Mouse (Mus musculus) neural tube, embryonic 15.5 days (tissue): Measurements from ENCODE around the gene Osbpl10. TPM values are rescaled to one million over a fixed set of nuclear protein-coding genes. Genes with fewer than 3 reads are reported as not detected.
A peak's percentile ranks its signal among the peaks of the same experiment; 100 is the strongest.
"Not testable (repeated sequence)": the region's sequence is repeated elsewhere in the genome, so short reads cannot be mapped to it uniquely, and the experiment has no call there.

Experiments used
- ATAC-seq: fragments of 200-750 bp; cut with Nextera tagmentation; 2 replicates; pipeline ENCODE4 v1.8.0; 2017; ENCODE audit warnings: mild to moderate bottlenecking, moderate TSS enrichment, moderate library complexity; ENCODE audit not compliant: low FRiP score
- H3K27ac ChIP-seq: fragments of 300-500 bp; sonication (generic); replicated peaks from 2 replicates; pipeline ENCODE4 v1.5.1; 2015; ENCODE audit warnings: mild to moderate bottlenecking, inconsistent platforms
- H3K27me3 ChIP-seq: fragments of 300-500 bp; sonication (generic); replicated peaks from 2 replicates; pipeline ENCODE4 v1.6.1; 2015; ENCODE audit warnings: inconsistent platforms
- H3K36me3 ChIP-seq: fragments of 300-500 bp; sonication (generic); 2 replicates; pipeline ENCODE4 v1.6.1; 2015; ENCODE audit warnings: inconsistent platforms
- H3K4me1 ChIP-seq: fragments of 300-500 bp; sonication (generic); 2 replicates; pipeline ENCODE4 v1.6.1; 2015; ENCODE audit warnings: inconsistent platforms
- H3K4me2 ChIP-seq: fragments of 300-500 bp; sonication (generic); 2 replicates; pipeline ENCODE4 v1.6.1; 2015; ENCODE audit warnings: inconsistent platforms, mild to moderate bottlenecking, moderate library complexity
- H3K4me3 ChIP-seq: fragments of 300-500 bp; sonication (generic); replicated peaks from 2 replicates; pipeline ENCODE4 v1.5.1; 2015; ENCODE audit warnings: mild to moderate bottlenecking, inconsistent platforms
- H3K9ac ChIP-seq: fragments of 300-500 bp; sonication (generic); replicated peaks from 2 replicates; pipeline ENCODE4 v1.6.1; 2015; ENCODE audit warnings: mild to moderate bottlenecking, inconsistent platforms
- H3K9me3 ChIP-seq: fragments of 300-500 bp; sonication (generic); replicated peaks from 2 replicates; pipeline ENCODE4 v1.6.1; 2016; ENCODE audit warnings: inconsistent platforms
- WGBS: fragments of 180-500 bp; shearing (Covaris S2); methylation state at CpG from one replicate; pipeline ENCODE4 v1.1.7; 2015; ENCODE audit warnings: mixed read lengths; 5-methylcytosine and 5-hydroxymethylcytosine counted together
- polyA plus RNA-seq: library from polyadenylated mRNA; unstranded; fragments of >200 nt; fragmentation: Nextera tagmentation; extraction: Ambion mirVana; gene quantifications from 2 replicates; pipeline ENCODE4 v1.2.1, GENCODE M21; 2015

The Osbpl10 gene
- polyA plus RNA-seq, 1 experiment from 2014 or later: 3.1 TPM

- Histone ChIP-seq H3K27ac (no peak overlapping the region), H3K27me3 (no peaks in the 10 kb centered on the region), H3K4me2 (no peak overlapping the region), H3K4me1 (no peaks in the 10 kb centered on the region), H3K9ac (no peak overlapping the region), H3K4me3 (no peak overlapping the region), H3K9me3 (no peaks in the 10 kb centered on the region), H3K36me3 (no peaks in the 10 kb centered on the region)
- no peak for ATAC-seq
- WGBS: 46% methylated on average over 1 of the region's 1 CpGs
Measured at GRCm38 (mm10) chr9:114952866-114953265, 25.5 kb upstream of the Osbpl10 start.

DNA sequence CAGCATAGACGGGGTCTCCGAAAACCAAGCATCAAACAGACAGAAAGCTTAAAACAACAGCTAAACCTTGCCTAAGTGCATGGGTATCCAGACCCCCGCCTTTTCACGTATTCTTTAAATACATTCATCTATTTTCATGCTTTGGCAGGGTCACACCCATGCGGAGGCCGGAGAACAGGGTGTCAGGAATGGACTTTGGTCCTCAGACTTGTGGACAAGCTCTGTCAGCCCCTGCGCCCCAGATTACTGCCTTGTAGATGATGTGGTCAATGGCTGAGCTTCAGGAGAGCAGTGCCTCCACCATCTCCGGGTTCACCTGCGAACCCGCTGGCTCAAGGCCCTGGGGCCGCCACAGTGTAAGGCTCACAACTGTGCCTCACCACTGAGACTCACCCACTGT is 23.0 kb upstream of the Osbpl10 start:
- WGBS: 91% methylated on average over 11 of the region's 11 CpGs
- no peaks in the 10 kb centered on the region for H3K36me3 ChIP-seq
- no peak for ATAC-seq

DNA sequence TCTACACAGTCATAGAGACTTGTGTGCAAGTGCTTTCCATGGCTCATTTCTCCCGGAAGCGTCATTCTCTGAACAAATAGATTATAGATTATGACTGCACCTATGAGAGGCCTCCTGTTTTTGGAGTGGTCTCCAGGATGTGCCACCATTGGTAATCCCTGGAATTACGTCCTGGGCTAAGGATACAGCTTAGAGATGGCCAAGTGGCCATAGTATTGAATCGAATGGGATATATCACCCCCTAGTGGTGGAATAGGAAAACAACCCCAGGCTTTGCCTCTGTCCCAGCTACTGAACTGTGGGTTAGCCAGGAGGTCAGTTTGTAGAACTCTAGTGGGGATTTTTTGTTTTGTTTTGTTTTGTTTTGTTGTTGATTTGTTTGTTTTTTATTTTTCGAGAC is 21.4 kb upstream of the Osbpl10 start:
- H3K9ac ChIP-seq: no peak overlapping the region
- H3K27me3 ChIP-seq: no peaks in the 10 kb centered on the region
- no peak overlapping the region for H3K4me2 ChIP-seq
- H3K36me3 ChIP-seq: no peaks in the 10 kb centered on the region
- 43% methylated on average over 5 of the region's 5 CpGs for WGBS
- no peak overlapping the region for H3K27ac ChIP-seq
- ATAC-seq: no peak
- H3K4me3 ChIP-seq: no peak overlapping the region
- no peaks in the 10 kb centered on the region for H3K9me3 ChIP-seq
- H3K4me1 ChIP-seq: no peaks in the 10 kb centered on the region

More for the DNA sequence above, 23.0 kb upstream of the Osbpl10 start:
- no peak overlapping the region for H3K27ac ChIP-seq
- H3K4me3 ChIP-seq: no peak overlapping the region
- no peaks in the 10 kb centered on the region for H3K4me1 ChIP-seq
- H3K9me3 ChIP-seq: no peaks in the 10 kb centered on the region
- H3K27me3 ChIP-seq: no peaks in the 10 kb centered on the region
- H3K4me2 ChIP-seq: no peak overlapping the region
- H3K9ac ChIP-seq: no peak overlapping the region

DNA sequence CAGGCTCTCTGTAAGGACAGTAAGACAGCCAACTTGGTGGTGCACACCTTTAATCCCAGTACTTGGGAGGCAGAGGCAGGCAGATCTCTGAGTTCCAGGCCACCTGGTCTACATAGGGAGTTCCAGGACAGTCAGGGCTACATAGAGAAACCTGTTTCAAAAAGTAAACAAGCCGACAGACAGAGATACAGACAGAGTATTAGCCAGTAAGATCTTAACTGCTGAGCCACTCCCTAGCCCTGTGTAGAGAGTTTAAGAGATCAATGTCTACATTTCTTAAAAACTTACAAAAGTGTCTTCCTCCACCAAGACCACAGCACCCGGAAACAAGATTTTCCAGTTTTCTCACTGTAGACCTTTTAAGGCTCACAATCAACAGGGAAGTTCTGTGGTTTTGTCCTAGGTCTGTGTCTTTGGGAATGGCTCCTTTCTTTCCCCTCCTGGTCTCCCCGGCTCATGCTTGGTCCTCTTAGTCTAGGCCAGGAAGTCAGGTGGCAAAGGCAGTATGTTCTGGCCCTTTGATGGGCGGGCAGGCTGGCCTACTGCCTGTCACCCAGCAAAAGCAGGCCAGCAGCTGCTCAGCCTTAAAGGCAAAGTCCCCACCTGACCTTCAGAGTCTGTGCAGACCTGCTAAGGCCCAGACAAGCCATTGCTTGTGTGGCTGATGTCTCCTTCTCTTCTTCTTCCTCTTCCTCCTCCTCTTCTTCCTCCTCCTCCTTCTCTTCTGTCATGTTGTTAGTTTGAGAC is 18.2 kb upstream of the Osbpl10 start:
- no peaks in the 10 kb centered on the region for H3K27me3 ChIP-seq
- no peak for ATAC-seq
- no peak overlapping the region for H3K4me2 ChIP-seq
- no peak overlapping the region for H3K27ac ChIP-seq
- no peaks in the 10 kb centered on the region for H3K9me3 ChIP-seq
- WGBS: 83% methylated on average over 4 of the region's 4 CpGs
- H3K4me1 ChIP-seq: no peaks in the 10 kb centered on the region
- no peaks in the 10 kb centered on the region for H3K36me3 ChIP-seq
- H3K4me3 ChIP-seq: no peak overlapping the region
- no peak overlapping the region for H3K9ac ChIP-seq

- H3K4me2 ChIP-seq: no peak overlapping the region
- H3K4me3 ChIP-seq: no peak overlapping the region
- H3K36me3 ChIP-seq: no peaks in the 10 kb centered on the region
- no peaks in the 10 kb centered on the region for H3K4me1 ChIP-seq
- ATAC-seq: no peak
- H3K9me3 ChIP-seq: no peaks in the 10 kb centered on the region
- H3K27me3 ChIP-seq: no peaks in the 10 kb centered on the region
- no peak overlapping the region for H3K27ac ChIP-seq
- no peak overlapping the region for H3K9ac ChIP-seq
- 90% methylated on average over 6 of the region's 6 CpGs for WGBS
Measured at GRCm38 (mm10) chr9:114960844-114961243, 17.5 kb upstream of the Osbpl10 start.

GRCm38 (mm10) chr9:114964093-114964492 is 14.3 kb upstream of the Osbpl10 start:
- no peaks in the 10 kb centered on the region for H3K4me1 ChIP-seq
- WGBS: 75% methylated on average over 3 of the region's 3 CpGs
- ATAC-seq: no peak

DNA sequence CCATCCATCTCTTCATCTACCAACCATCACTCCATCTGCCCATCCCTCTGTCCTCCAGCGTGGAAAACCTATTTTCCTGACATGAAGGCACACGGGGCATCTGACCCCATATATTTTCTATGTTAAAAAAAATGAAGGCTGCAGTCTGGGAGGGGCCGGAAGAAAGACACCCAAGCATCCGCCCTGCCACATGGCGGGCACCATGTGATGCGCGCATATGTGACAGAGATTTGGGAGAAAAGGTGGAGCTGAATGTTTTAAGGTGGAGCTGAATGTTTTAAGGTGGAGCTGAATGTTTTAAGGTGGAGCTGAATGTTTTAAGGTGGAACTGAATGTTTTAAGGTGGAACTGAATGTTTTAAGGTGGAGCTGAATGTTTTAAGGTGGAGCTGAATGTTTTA is 12.1 kb upstream of the Osbpl10 start:
- WGBS: 82% methylated on average over 7 of the region's 7 CpGs
- not testable (repeated sequence) for H3K9me3 ChIP-seq, H3K27ac ChIP-seq, H3K4me2 ChIP-seq, ATAC-seq, H3K27me3 ChIP-seq, H3K4me1 ChIP-seq, H3K9ac ChIP-seq, H3K4me3 ChIP-seq, H3K36me3 ChIP-seq

More at GRCm38 (mm10) chr9:114964093-114964492, 14.3 kb upstream of the Osbpl10 start:
- H3K27ac ChIP-seq: no peak overlapping the region
- H3K4me2 ChIP-seq: no peak overlapping the region
- no peak overlapping the region for H3K9ac ChIP-seq
- no peaks in the 10 kb centered on the region for H3K27me3 ChIP-seq
- no peak overlapping the region for H3K4me3 ChIP-seq
- no peaks in the 10 kb centered on the region for H3K9me3 ChIP-seq
- no peaks in the 10 kb centered on the region for H3K36me3 ChIP-seq

DNA sequence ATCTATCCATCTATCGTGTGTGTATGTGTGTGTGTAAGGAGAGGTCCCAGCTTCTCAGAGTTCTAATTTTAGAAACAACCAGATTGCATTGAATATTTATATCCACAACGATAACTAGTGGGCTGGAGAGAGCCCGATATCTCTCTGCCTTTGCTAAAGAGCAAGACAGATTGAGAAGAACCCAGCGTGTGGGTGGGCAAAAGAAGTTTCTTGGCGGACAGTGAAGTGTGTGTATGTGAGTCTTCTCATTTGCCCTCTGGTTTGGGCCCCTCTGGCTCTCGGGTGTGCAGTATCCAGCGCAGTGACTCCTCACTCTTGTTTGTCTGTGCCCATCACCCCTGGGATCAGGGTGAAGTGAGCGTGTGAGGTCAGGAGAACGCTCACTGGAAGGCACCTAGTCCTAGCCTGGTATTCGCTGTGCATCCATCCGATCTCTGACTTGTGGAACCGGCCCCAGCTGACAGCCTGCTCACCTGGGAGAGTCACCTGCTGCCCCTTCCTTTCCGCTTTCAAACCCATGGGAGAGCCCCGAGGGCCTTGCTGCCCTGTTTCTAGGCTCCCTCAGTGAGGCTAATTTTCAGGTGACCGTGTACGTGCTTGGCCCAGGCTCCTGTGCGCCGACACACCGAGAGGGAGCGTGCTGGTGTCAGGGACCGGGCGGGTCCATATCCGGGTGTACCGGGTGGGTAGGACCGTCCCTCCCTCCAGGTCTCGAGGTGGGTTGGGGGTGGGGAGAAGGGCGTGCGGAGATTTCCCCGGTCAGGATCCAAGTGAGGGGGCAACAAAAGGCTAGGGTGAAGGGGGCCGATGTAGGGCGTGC is 698 bp upstream of the Osbpl10 start:
- no peaks in the 10 kb centered on the region for H3K9me3 ChIP-seq
- peak; percentile 63 for ATAC-seq
- H3K4me2 ChIP-seq: peak overlapping the region; percentile 88
- H3K27ac ChIP-seq: peak overlapping the region; percentile 88
- H3K9ac ChIP-seq: peak overlapping the region; percentile 91
- WGBS: 8% methylated on average over 31 of the region's 31 CpGs
- H3K36me3 ChIP-seq: no peaks in the 10 kb centered on the region
- H3K27me3 ChIP-seq: 0 out of 2 replicates have a peak, but pooled peaks cover 2% of the 10 kb centered on the region
- peaks cover 18% of the 10 kb centered on the region for H3K4me1 ChIP-seq
- peak overlapping the region; percentile 84 for H3K4me3 ChIP-seq

- H3K4me3 ChIP-seq: peak overlapping the region; percentile 84; the same call in 1 of the 2 replicates
- ATAC-seq: no peak
Measured at GRCm38 (mm10) chr9:114979969-114980368, 1.6 kb downstream of the Osbpl10 start.

GRCm38 (mm10) chr9:114982689-114983360 is 4.5 kb downstream of the Osbpl10 start, which contains the start of gene Rps27rt:
Gene Rps27rt, minus strand, starts transcription at chr9:114982739.
- Histone ChIP-seq H3K27me3 (0 out of 2 replicates have a peak, but pooled peaks cover 2% of the 10 kb centered on the region), H3K4me2 (no peak within 1 kb of the TSS), H3K4me1 (peaks cover 15% of the 10 kb centered on the region), H3K9me3 (no peaks in the 10 kb centered on the region), H3K27ac (no peak within 1 kb of the TSS), H3K9ac (no peak within 1 kb of the TSS), H3K4me3 (no peak within 1 kb of the TSS), H3K36me3 (no peaks in the 10 kb centered on the region)
- ATAC-seq: no peak
- WGBS: 89% methylated on average over 16 of the region's 16 CpGs

More at GRCm38 (mm10) chr9:114979969-114980368, 1.6 kb downstream of the Osbpl10 start:
- Histone ChIP-seq H3K9me3 (no peaks in the 10 kb centered on the region), H3K4me1 (peaks cover 18% of the 10 kb centered on the region), H3K27me3 (0 out of 2 replicates have a peak, but pooled peaks cover 2% of the 10 kb centered on the region), H3K9ac (no peak overlapping the region), H3K4me2 (peak overlapping the region; percentile 88), H3K27ac (no peak overlapping the region), H3K36me3 (no peaks in the 10 kb centered on the region)
- 82% methylated on average over 6 of the region's 6 CpGs for WGBS

GRCm38 (mm10) chr9:114985741-114986140 is 7.4 kb downstream of the Osbpl10 start:
- Histone ChIP-seq H3K9me3 (no peaks in the 10 kb centered on the region), H3K27ac (no peak overlapping the region), H3K27me3 (no peaks in the 10 kb centered on the region), H3K4me2 (no peak overlapping the region), H3K4me1 (peaks cover 9% of the 10 kb centered on the region; the same call in 1 of the 2 replicates), H3K4me3 (no peak overlapping the region), H3K9ac (no peak overlapping the region), H3K36me3 (no peaks in the 10 kb centered on the region)
- ATAC-seq: no peak
- WGBS: 96% methylated on average over 5 of the region's 5 CpGs
